Comparison of ENCODE assay signal across 10 mouse cellular contexts in genomic region chr5:4993192-4993601, GRCm38 (mm10).
A peak's percentile ranks its signal among the peaks of the same experiment; 100 is the strongest.
DNase-seq lines count a peak whose midpoint lies in the region; ATAC-seq lines count a peak whose summit lies in the region.
"Had no signal": no experiment of that assay in that cellular context is flagged by ENCODE, and none has a peak within 500 bp of the region (broad histone marks: within the 10 kb centered on the region; RNA-seq: fewer than 3 reads in every experiment).

No protein-coding gene starts in this region.

- DNase-seq in cerebellum, adult 11-12 months: peak; percentile 15
- peak; percentile 67 to 75 for DNase-seq in frontal cortex, postnatal 25 days (ENCODE audit: low spot score in 2 of 2)
- DNase-seq in left cerebral cortex, postnatal 14 days (ENCODE audit: low spot score in 2 of 2): peak; percentile 89 to 95
- no peak for DNase-seq in natural killer cell, adult 2 months (ENCODE audit: low spot score in 2 of 2)
- DNase-seq: liver, postnatal 0 days had no signal

- ATAC-seq in forebrain, embryonic 13.5 days: 0 out of 2 replicates have a peak, but pooled peaks have one; percentile 46
- no peak for ATAC-seq in forebrain, embryonic 15.5 days (replicated peaks)
- no peak for ATAC-seq in kidney, embryonic 15.5 days (replicated peaks; ENCODE audit: low FRiP score)
- ATAC-seq in CD4-positive, CD25-positive, alpha-beta regulatory T cell, adult 4 months: no peak
- ATAC-seq: liver, postnatal 0 days had no signal

- no peaks in the 10 kb centered on the region for H3K9me3 ChIP-seq in forebrain, embryonic 13.5 days (replicated peaks)
- H3K9me3 ChIP-seq in forebrain, embryonic 15.5 days: no peaks in the 10 kb centered on the region
- no peaks in the 10 kb centered on the region for H3K9me3 ChIP-seq in kidney, embryonic 15.5 days (replicated peaks)
- H3K9me3 ChIP-seq: neural tube, embryonic 12.5 days had no signal

- H3K27me3 ChIP-seq in forebrain, embryonic 13.5 days: no peaks in the 10 kb centered on the region
- H3K27me3 ChIP-seq in forebrain, embryonic 15.5 days: no peaks in the 10 kb centered on the region
- no peaks in the 10 kb centered on the region for H3K27me3 ChIP-seq in kidney, embryonic 15.5 days
- H3K27me3 ChIP-seq: neural tube, embryonic 12.5 days had no signal

- intact Hi-C loops in left cerebral cortex, postnatal 14 days (cut with DNase I): loop anchor here (10.0 kb wide), 1 partner anchor 172 kb away; no protein-coding TSS in a partner anchor

- H3K4me3 ChIP-seq in forebrain, embryonic 13.5 days: no peak overlapping the region
- no peak overlapping the region for H3K4me3 ChIP-seq in forebrain, embryonic 15.5 days
- H3K4me3 ChIP-seq in kidney, embryonic 15.5 days (replicated peaks): no peak overlapping the region
- H3K4me3 ChIP-seq: neural tube, embryonic 12.5 days had no signal

- no peak overlapping the region for H3K27ac ChIP-seq in forebrain, embryonic 13.5 days
- H3K27ac ChIP-seq in forebrain, embryonic 15.5 days (replicated peaks): no peak overlapping the region
- H3K27ac ChIP-seq in kidney, embryonic 15.5 days: no peak overlapping the region
- H3K27ac ChIP-seq: neural tube, embryonic 12.5 days had no signal

- no peak overlapping the region for H3K9ac ChIP-seq in forebrain, embryonic 13.5 days
- H3K9ac ChIP-seq in forebrain, embryonic 15.5 days (replicated peaks): no peak overlapping the region
- H3K9ac ChIP-seq in kidney, embryonic 15.5 days: no peak overlapping the region
- H3K9ac ChIP-seq: liver, postnatal 0 days; neural tube, embryonic 12.5 days had no signal

- H3K4me2 ChIP-seq in forebrain, embryonic 13.5 days: no peak overlapping the region
- H3K4me2 ChIP-seq in forebrain, embryonic 15.5 days (replicated peaks): no peak overlapping the region
- H3K4me2 ChIP-seq in kidney, embryonic 15.5 days: no peak overlapping the region
- H3K4me2 ChIP-seq: neural tube, embryonic 12.5 days had no signal

- peaks cover 16% of the 10 kb centered on the region for H3K4me1 ChIP-seq in forebrain, embryonic 13.5 days
- peaks cover 19% of the 10 kb centered on the region for H3K4me1 ChIP-seq in forebrain, embryonic 15.5 days
- H3K4me1 ChIP-seq in kidney, embryonic 15.5 days: no peaks in the 10 kb centered on the region
- H3K4me1 ChIP-seq: neural tube, embryonic 12.5 days had no signal

- H3K36me3 ChIP-seq in forebrain, embryonic 13.5 days (ENCODE audit: poor library complexity, severe bottlenecking): no peaks in the 10 kb centered on the region
- no peaks in the 10 kb centered on the region for H3K36me3 ChIP-seq in forebrain, embryonic 15.5 days
- no peaks in the 10 kb centered on the region for H3K36me3 ChIP-seq in kidney, embryonic 15.5 days
- H3K36me3 ChIP-seq: neural tube, embryonic 12.5 days had no signal

- WGBS in forebrain, embryonic 13.5 days: 85% methylated on average over 4 of the region's 4 CpGs
- WGBS in forebrain, embryonic 15.5 days: 73% methylated on average over 4 of the region's 4 CpGs
- WGBS in kidney, embryonic 15.5 days: 85% methylated on average over 4 of the region's 4 CpGs

Comparison
In these comparisons a context has a peak if more than half of its experiments do, and no peak if none do; other contexts are left out.
1. DNase-seq: peak in cerebellum, adult 11-12 months (single experiment), frontal cortex, postnatal 25 days (2 of 2) and left cerebral cortex, postnatal 14 days (2 of 2); none in natural killer cell, adult 2 months (0 of 2).